Mouse (Mus musculus) hematopoietic stem cell, adult 5-6 weeks (primary cell): ENCODE data around the gene Slc38a10. TPM values are rescaled to one million over a fixed set of nuclear protein-coding genes. Genes with fewer than 3 reads are reported as not detected.

ENCODE experiments used
- total RNA-seq: library from RNA; stranded (forward); fragments of 172-1452, 232-1000 nt; gene quantifications from 2 replicates; pipeline ENCODE4 v1.2.3, GENCODE M21; 2017

The Slc38a10 gene
- total RNA-seq, 1 experiment from 2014 or later, result 44.8 TPM

Other genes with a start within 250 kb of the Slc38a10 start
- gene Chmp6, start 237.9 kb downstream of the Slc38a10 start, total RNA-seq, result 47.7 and 67.0 TPM in 2 replicates
- 10.6 and 19.9 TPM in 2 replicates for gene Baiap2, start 208.6 kb downstream of the Slc38a10 start, total RNA-seq
- gene Aatk, start 104.2 kb downstream of the Slc38a10 start, total RNA-seq, result 0.40 and 1.6 TPM in 2 replicates
- gene Cep131, start 64.5 kb downstream of the Slc38a10 start, total RNA-seq, result 22.5 and 25.5 TPM in 2 replicates
- gene Tepsin, start 52.6 kb downstream of the Slc38a10 start, total RNA-seq, result 8.4 and 9.6 TPM in 2 replicates
- 13.4 and 17.9 TPM in 2 replicates for gene Ndufaf8, start 52.4 kb downstream of the Slc38a10 start, total RNA-seq
- gene Bahcc1, start 81.6 kb upstream of the Slc38a10 start, total RNA-seq, result 6.8 and 9.4 TPM in 2 replicates
- gene Actg1, start 197.2 kb upstream of the Slc38a10 start, total RNA-seq, result 814 and 932 TPM in 2 replicates
- gene Fscn2, start 210.2 kb upstream of the Slc38a10 start, total RNA-seq, result 0.15 TPM in 1 of 2 replicates, not detected in the other
- 9.9 and 20.1 TPM in 2 replicates for gene Faap100, start 227.4 kb upstream of the Slc38a10 start, total RNA-seq